Mouse (Mus musculus) left cerebral cortex, postnatal 36 days (tissue): ENCODE data around the gene Negr1. TPM values are rescaled to one million over a fixed set of nuclear protein-coding genes. Genes with fewer than 3 reads are reported as not detected.

Experiments
- DNase-seq, 2 experiments: peaks; one replicate each; pipeline ENCODE4 v3.0.0; 2021 to 2022; ENCODE audit warnings: low spot score in 2 of 2, mixed read lengths in 1 of 2
- intact Hi-C: fragments of 180-260 bp; cut with DNase I; formaldehyde crosslinking; loops from one replicate; pipeline ENCODE4 v1.15.1; 2025
- total RNA-seq, 2 experiments: library from RNA; stranded (reverse); gene quantifications; 2 replicates each; pipeline ENCODE4 v1.2.3; 2021

Gene Negr1
- total RNA-seq, 2 experiments from 2014 or later = 187 to 266 TPM

GRCm38 (mm10) chr3:157268742-157269141 lies 707.1 kb downstream of the Negr1 start:
- DNase-seq = no peak

GRCm38 (mm10) chr3:157272379-157272778 lies 710.8 kb downstream of the Negr1 start:
- intact Hi-C loops = no loop called here
- no peak for DNase-seq

More at GRCm38 (mm10) chr3:157268742-157269141, 707.1 kb downstream of the Negr1 start:
- intact Hi-C loops = no loop called here

- no peak for DNase-seq
- intact Hi-C loops = no loop called here
Observed at GRCm38 (mm10) chr3:157274143-157274542, 712.5 kb downstream of the Negr1 start.

- DNase-seq = no peak
- intact Hi-C loops = no loop called here
Observed at GRCm38 (mm10) chr3:157279717-157280116, 718.1 kb downstream of the Negr1 start.

- intact Hi-C loops = no loop called here
- no peak for DNase-seq
Observed at GRCm38 (mm10) chr3:157281259-157281658, 719.7 kb downstream of the Negr1 start.

- intact Hi-C loops = no loop called here
Observed at GRCm38 (mm10) chr3:157291286-157291685, 729.7 kb downstream of the Negr1 start.

GRCm38 (mm10) chr3:157297216-157297615 lies 735.6 kb downstream of the Negr1 start:
- intact Hi-C loops = no loop called here
- no peak for DNase-seq

More at GRCm38 (mm10) chr3:157291286-157291685, 729.7 kb downstream of the Negr1 start:
- DNase-seq = no peak

- intact Hi-C loops = no loop called here
- DNase-seq = no peak
Observed at GRCm38 (mm10) chr3:157303430-157304116, 742.0 kb downstream of the Negr1 start.

- intact Hi-C loops = no loop called here
- DNase-seq = no peak
Observed at GRCm38 (mm10) chr3:157321081-157321573, 759.5 kb downstream of the Negr1 start.

- intact Hi-C loops = no loop called here
- DNase-seq = no peak
Observed at GRCm38 (mm10) chr3:157321834-157322233, 760.2 kb downstream of the Negr1 start.

- no peak for DNase-seq
- intact Hi-C loops = no loop called here
Observed at GRCm38 (mm10) chr3:157334169-157334568, 772.6 kb downstream of the Negr1 start.

GRCm38 (mm10) chr3:157349480-157349879 lies 787.9 kb downstream of the Negr1 start:
- DNase-seq = no peak

GRCm38 (mm10) chr3:157358905-157359304 lies 797.3 kb downstream of the Negr1 start:
- DNase-seq = no peak
- intact Hi-C loops = no loop called here

More at GRCm38 (mm10) chr3:157349480-157349879, 787.9 kb downstream of the Negr1 start:
- intact Hi-C loops = no loop called here

- intact Hi-C loops = no loop called here
- DNase-seq = no peak
Observed at GRCm38 (mm10) chr3:157359840-157360239, 798.2 kb downstream of the Negr1 start.
